Mouse (Mus musculus) liver, adult 2 months (tissue): ENCODE measurements around the gene Nedd4.

Experiments
- CTCF ChIP-seq: fragments of 200-500 bp; IDR thresholded peaks from 2 replicates; pipeline ENCODE4 v1.5.1; 2011; ENCODE audit warnings: low read depth, low read length, control low read depth
- POLR2A ChIP-seq: fragments of 200-500 bp; IDR thresholded peaks from 2 replicates; pipeline ENCODE4 v1.6.1; 2011; ENCODE audit warnings: low read length, control low read depth; ENCODE audit not compliant: insufficient read depth; ENCODE audit errors: extremely low read depth

DNA sequence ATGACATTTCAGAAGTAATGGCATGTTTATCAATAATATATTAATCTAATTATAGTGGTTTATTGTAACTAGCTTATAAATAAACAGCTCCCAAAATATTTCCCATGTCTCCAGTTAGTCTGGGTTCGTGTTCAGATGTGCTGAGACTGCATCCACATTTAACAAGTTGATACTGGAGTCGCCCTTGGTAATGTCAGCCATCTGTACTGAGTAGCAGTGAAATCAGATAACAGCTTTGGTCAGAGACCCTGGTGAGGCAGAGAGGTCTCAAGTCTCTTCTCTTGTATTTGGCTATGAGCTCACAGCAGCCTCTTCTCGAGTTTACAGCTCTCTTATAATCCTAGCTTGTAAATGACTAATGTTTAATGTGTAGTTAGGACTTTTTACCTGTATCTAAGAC lies 34.4 kb downstream of the Nedd4 start:
- no peak for TF ChIP-seq CTCF
- no peak for TF ChIP-seq POLR2A
